Comparison of ENCODE assay signal across 35 mouse cellular contexts in genomic region chr17:61684524-61684923, GRCm38 (mm10).
"Had no signal": no experiment of that assay in that cellular context is flagged by ENCODE, and none has a peak within 500 bp of the region (broad histone marks: within the 10 kb centered on the region; RNA-seq: fewer than 3 reads in every experiment).

No protein-coding gene starts in this region.

- ATAC-seq: hindbrain, embryonic 16.5 days; hindbrain, postnatal 0 days; inflammation-experienced regulatory T-cells, adult 6 months; intestine, embryonic 15.5 days; intestine, embryonic 16.5 days; intestine, postnatal 0 days had no signal

- H3K9ac ChIP-seq: heart, embryonic 12.5 days; heart, embryonic 13.5 days; heart, embryonic 15.5 days; hindbrain, embryonic 12.5 days; hindbrain, embryonic 13.5 days; hindbrain, embryonic 14.5 days; hindbrain, embryonic 15.5 days; intestine, embryonic 15.5 days; kidney, embryonic 15.5 days had no signal

- DNase-seq: heart, postnatal 10 days; heart, postnatal 14 days; heart, postnatal 36 days; heart, postnatal 4 days; kidney, adult 11 months; kidney, adult 18-20 months; kidney, adult 2 months; kidney, adult 8-10 months; kidney, adult 9 months; kidney, postnatal 10 days; kidney, postnatal 14 days; kidney, postnatal 25 days; kidney, postnatal 36 days; kidney, postnatal 4 days; layer of hippocampus, adult 9-11 months; layer of hippocampus, postnatal 36 days had no signal

- H3K4me3 ChIP-seq: heart, embryonic 12.5 days; heart, embryonic 13.5 days; heart, embryonic 15.5 days; hindbrain, embryonic 10.5 days; hindbrain, embryonic 12.5 days; hindbrain, embryonic 13.5 days; hindbrain, embryonic 15.5 days; intestine, embryonic 15.5 days; kidney, embryonic 15.5 days; layer of hippocampus, adult 2 months; left cerebral cortex, adult 2 months had no signal

- H3K9me3 ChIP-seq: heart, embryonic 12.5 days; heart, embryonic 13.5 days; heart, embryonic 15.5 days; hindbrain, embryonic 10.5 days; hindbrain, embryonic 12.5 days; hindbrain, embryonic 13.5 days; hindbrain, embryonic 15.5 days; intestine, embryonic 15.5 days; kidney, embryonic 15.5 days had no signal

- H3K27ac ChIP-seq: heart, embryonic 13.5 days; heart, embryonic 15.5 days; hindbrain, embryonic 10.5 days; hindbrain, embryonic 12.5 days; hindbrain, embryonic 13.5 days; hindbrain, embryonic 14.5 days; hindbrain, embryonic 15.5 days; hindbrain, postnatal 0 days; intestine, embryonic 15.5 days; kidney, embryonic 15.5 days; kidney, postnatal 0 days; layer of hippocampus, adult 2 months; left cerebral cortex, adult 2 months had no signal

- H3K27me3 ChIP-seq: heart, embryonic 12.5 days; heart, embryonic 13.5 days; heart, embryonic 15.5 days; hindbrain, embryonic 12.5 days; hindbrain, embryonic 13.5 days; hindbrain, embryonic 15.5 days; intestine, embryonic 15.5 days; kidney, embryonic 15.5 days had no signal

- H3K4me1 ChIP-seq: heart, embryonic 12.5 days; heart, embryonic 13.5 days; heart, embryonic 15.5 days; hindbrain, embryonic 10.5 days; hindbrain, embryonic 12.5 days; hindbrain, embryonic 13.5 days; hindbrain, embryonic 15.5 days; intestine, embryonic 15.5 days; kidney, embryonic 15.5 days had no signal

- H3K36me3 ChIP-seq: heart, embryonic 12.5 days; heart, embryonic 13.5 days; heart, embryonic 15.5 days; hindbrain, embryonic 10.5 days; hindbrain, embryonic 12.5 days; hindbrain, embryonic 13.5 days; hindbrain, embryonic 15.5 days; intestine, embryonic 15.5 days; kidney, embryonic 15.5 days had no signal

- H3K4me2 ChIP-seq: heart, embryonic 11.5 days; heart, embryonic 12.5 days; heart, embryonic 13.5 days; heart, embryonic 15.5 days; hindbrain, embryonic 12.5 days; hindbrain, embryonic 13.5 days; hindbrain, embryonic 14.5 days; hindbrain, embryonic 15.5 days; intestine, embryonic 15.5 days; kidney, embryonic 15.5 days had no signal
